ENCODE assay signal across 29 mouse cellular contexts in the genomic region with DNA sequence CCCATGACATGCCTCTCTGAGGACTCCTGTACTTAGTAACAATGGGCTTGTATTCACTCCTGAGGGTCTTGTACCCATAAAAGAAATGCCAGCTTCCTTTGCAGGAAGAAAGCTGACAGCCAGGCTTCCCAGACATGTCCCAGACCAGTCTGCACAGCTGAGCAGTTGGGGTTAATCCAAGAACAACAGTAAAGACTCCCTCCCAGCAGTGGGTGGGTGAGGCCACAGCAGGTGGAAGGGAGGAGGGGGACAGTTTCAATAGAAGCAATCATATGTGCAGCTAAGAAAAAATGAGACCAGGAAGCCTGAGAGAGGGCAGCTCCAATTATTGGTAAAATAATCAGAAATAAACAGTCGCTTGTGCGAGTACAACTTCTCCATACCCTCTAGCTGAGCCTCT. TPM values are rescaled to one million over a fixed set of nuclear protein-coding genes. Genes with fewer than 3 reads are reported as not detected.
DNase-seq lines count a peak whose midpoint lies in the region; ATAC-seq and TF ChIP-seq lines count a peak whose summit lies in the region.
"Had no signal": no experiment of that assay in that cellular context is flagged by ENCODE, and none has a peak within 500 bp of the region (broad histone marks: within the 10 kb centered on the region; RNA-seq: fewer than 3 reads in every experiment).

No protein-coding gene starts in this region.

- H3K9me3 ChIP-seq in embryonic facial prominence, embryonic 14.5 days (ENCODE audit: control insufficient read depth, low read length): no peaks in the 10 kb centered on the region
- no peaks in the 10 kb centered on the region for H3K9me3 ChIP-seq in embryonic facial prominence, embryonic 10.5 days
- no peaks in the 10 kb centered on the region for H3K9me3 ChIP-seq in heart, embryonic 15.5 days (replicated peaks)
- no peaks in the 10 kb centered on the region for H3K9me3 ChIP-seq in heart, embryonic 12.5 days (replicated peaks)
- no peaks in the 10 kb centered on the region for H3K9me3 ChIP-seq in CH12.LX (replicated peaks; ENCODE audit: low read length)
- H3K9me3 ChIP-seq: embryonic facial prominence, embryonic 12.5 days; forebrain, embryonic 10.5 days; midbrain, embryonic 13.5 days; stomach, embryonic 15.5 days had no signal

- WGBS in embryonic facial prominence, embryonic 14.5 days: 65% methylated on average over 2 of the region's 2 CpGs
- WGBS in embryonic facial prominence, embryonic 10.5 days: 81% methylated on average over 2 of the region's 2 CpGs
- 79% methylated on average over 2 of the region's 2 CpGs for WGBS in heart, embryonic 15.5 days
- WGBS in heart, embryonic 12.5 days: 79% methylated on average over 2 of the region's 2 CpGs

- TF ChIP-seq RAD21 in CH12.LX (IDR thresholded peaks at IDR 0.05; ENCODE audit: low read depth, low read length): no peak

- H3K9ac ChIP-seq in embryonic facial prominence, embryonic 14.5 days (ENCODE audit: low read depth, low read length): no peak overlapping the region
- H3K9ac ChIP-seq in heart, embryonic 15.5 days: no peak overlapping the region
- no peak overlapping the region for H3K9ac ChIP-seq in heart, embryonic 12.5 days
- H3K9ac ChIP-seq in CH12.LX (ENCODE audit: insufficient read depth, low read depth): 0 out of 2 replicates have a peak overlapping the region, but pooled peaks have one; percentile 25
- H3K9ac ChIP-seq: embryonic facial prominence, embryonic 12.5 days; forebrain, postnatal 0 days; liver, embryonic 14.5 days; midbrain, embryonic 13.5 days; stomach, embryonic 15.5 days had no signal

- TF ChIP-seq POLR2A in CH12.LX (IDR thresholded peaks at IDR 0.05; ENCODE audit: low read depth, low read length): no peak
- TF ChIP-seq POLR2A in brain, embryonic 14.5 days (IDR thresholded peaks at IDR 0.05; ENCODE audit: borderline replicate concordance, extremely low read depth, insufficient read depth, insufficient read length, poor library complexity, severe bottlenecking): no peak

- no peak overlapping the region for H3K27ac ChIP-seq in embryonic facial prominence, embryonic 14.5 days (replicated peaks; ENCODE audit: low read depth, low read length)
- H3K27ac ChIP-seq in embryonic facial prominence, embryonic 10.5 days (replicated peaks): no peak overlapping the region
- H3K27ac ChIP-seq in heart, embryonic 15.5 days: no peak overlapping the region
- no peak overlapping the region for H3K27ac ChIP-seq in heart, embryonic 12.5 days (ENCODE audit: poor library complexity, severe bottlenecking)
- peak overlapping the region; percentile 89; the same call in 1 of the 2 replicates for H3K27ac ChIP-seq in CH12.LX (ENCODE audit: insufficient read depth, low read depth)
- H3K27ac ChIP-seq: embryonic facial prominence, embryonic 12.5 days; forebrain, embryonic 10.5 days; liver, embryonic 14.5 days; macrophage; midbrain, embryonic 13.5 days; stomach, embryonic 15.5 days had no signal

- no peak for TF ChIP-seq EP300 in CH12.LX (IDR thresholded peaks at IDR 0.05; ENCODE audit: low read length)

- no peak overlapping the region for H3K4me3 ChIP-seq in embryonic facial prominence, embryonic 14.5 days (ENCODE audit: low read depth, low read length)
- no peak overlapping the region for H3K4me3 ChIP-seq in embryonic facial prominence, embryonic 10.5 days
- no peak overlapping the region for H3K4me3 ChIP-seq in heart, embryonic 15.5 days
- H3K4me3 ChIP-seq in heart, embryonic 12.5 days: no peak overlapping the region
- no peak overlapping the region for H3K4me3 ChIP-seq in CH12.LX (replicated peaks in 1 of 3; ENCODE audit: low read depth in 2 of 3, low read length in 2 of 3, poor library complexity in 1 of 3)
- H3K4me3 ChIP-seq: embryonic facial prominence, embryonic 12.5 days; forebrain, embryonic 10.5 days; midbrain, embryonic 13.5 days; stomach, embryonic 15.5 days had no signal

- H3K27me3 ChIP-seq in embryonic facial prominence, embryonic 14.5 days (replicated peaks; ENCODE audit: control insufficient read depth, insufficient read depth, low read length): no peaks in the 10 kb centered on the region
- no peaks in the 10 kb centered on the region for H3K27me3 ChIP-seq in embryonic facial prominence, embryonic 10.5 days (replicated peaks; ENCODE audit: low read depth, poor library complexity, severe bottlenecking)
- no peaks in the 10 kb centered on the region for H3K27me3 ChIP-seq in heart, embryonic 15.5 days
- peaks cover 3% of the 10 kb centered on the region; the same call in 1 of the 2 replicates for H3K27me3 ChIP-seq in heart, embryonic 12.5 days (replicated peaks)
- no peaks in the 10 kb centered on the region for H3K27me3 ChIP-seq in CH12.LX (replicated peaks)
- H3K27me3 ChIP-seq: embryonic facial prominence, embryonic 12.5 days; midbrain, embryonic 13.5 days; stomach, embryonic 15.5 days had no signal

- DNase-seq in embryonic facial prominence, embryonic 14.5 days (ENCODE audit: low spot score): peak; percentile 46
- DNase-seq in embryonic facial prominence, embryonic 10.5 days (ENCODE audit: low spot score): no peak
- no peak for DNase-seq in CH12.LX (ENCODE audit: extremely low read depth)
- peak; percentile 44 for DNase-seq in brain, embryonic 14.5 days (ENCODE audit: low read depth)
- DNase-seq in retina, postnatal 1 day: no peak
- DNase-seq: adrenal gland, adult 2 months; cerebellum, adult 8-10 months; cerebellum, postnatal 36 days; forebrain, postnatal 0 days; kidney, adult 2 months; kidney, postnatal 10 days; left cerebral cortex, postnatal 4 days; liver; lung, adult 2 months; lung, postnatal 10 days; right cerebral cortex, postnatal 25 days; thymus, postnatal 14 days had no signal

- dilution Hi-C loops in CH12.LX (cut with MboI; ENCODE audit: extremely low pct_ligation_motif_present, extremely low pct_unique_long_range_greater_than_20kb, low sequenced_read_pairs): no loop called here

- peaks cover 28% of the 10 kb centered on the region; the same call in 1 of the 2 replicates for H3K79me2 ChIP-seq in CH12.LX (replicated peaks; ENCODE audit: control insufficient read depth, extremely low read depth, insufficient read depth, poor library complexity, severe bottlenecking)

- no peak; the same call in 1 of the 2 replicates for ATAC-seq in embryonic facial prominence, embryonic 14.5 days (ENCODE audit: low read depth)
- 0 out of 2 replicates have a peak, but pooled peaks have one; percentile 68 for ATAC-seq in heart, embryonic 15.5 days (replicated peaks; ENCODE audit: insufficient number of reproducible peaks, insufficient read depth, low FRiP score, low read depth)
- ATAC-seq in heart, embryonic 12.5 days (ENCODE audit: insufficient number of reproducible peaks, low FRiP score): no peak
- ATAC-seq: activated CD4-positive, CD25-positive, alpha-beta regulatory T cell, adult 4 months; forebrain, postnatal 0 days; hindbrain, embryonic 16.5 days; midbrain, embryonic 13.5 days had no signal

- in situ Hi-C loops in CH12.LX (cut with MboI; ENCODE audit: low pct_ligation_motif_present, low pct_unique_long_range_greater_than_20kb, low sequenced_read_pairs): no loop called here

- H3K4me2 ChIP-seq in embryonic facial prominence, embryonic 14.5 days (ENCODE audit: low read depth, low read length): no peak overlapping the region
- H3K4me2 ChIP-seq in heart, embryonic 15.5 days: no peak overlapping the region
- H3K4me2 ChIP-seq in heart, embryonic 12.5 days: no peak overlapping the region
- no peak overlapping the region for H3K4me2 ChIP-seq in CH12.LX (ENCODE audit: insufficient read depth, low read depth, poor library complexity, severe bottlenecking)
- H3K4me2 ChIP-seq: embryonic facial prominence, embryonic 12.5 days; midbrain, embryonic 13.5 days; stomach, embryonic 15.5 days had no signal

- H3K4me1 ChIP-seq in embryonic facial prominence, embryonic 14.5 days (ENCODE audit: control insufficient read depth, insufficient read depth, low read length): no peaks in the 10 kb centered on the region
- 0 out of 2 replicates have a peak, but pooled peaks cover 2% of the 10 kb centered on the region for H3K4me1 ChIP-seq in embryonic facial prominence, embryonic 10.5 days
- no peaks in the 10 kb centered on the region for H3K4me1 ChIP-seq in heart, embryonic 15.5 days (replicated peaks)
- peaks cover 16% of the 10 kb centered on the region for H3K4me1 ChIP-seq in heart, embryonic 12.5 days (replicated peaks)
- peaks cover 68 to 89% of the 10 kb centered on the region in 2 experiments for H3K4me1 ChIP-seq in CH12.LX (ENCODE audit: control insufficient read depth in 1 of 2, insufficient read depth in 2 of 2)
- H3K4me1 ChIP-seq: embryonic facial prominence, embryonic 12.5 days; stomach, embryonic 15.5 days had no signal

- no peak for TF ChIP-seq CTCF in CH12.LX (conservative IDR thresholded peaks at IDR 0.05 in 1 of 2, IDR thresholded peaks at IDR 0.05 in 1 of 2; ENCODE audit: low read depth in 2 of 2, low read length in 2 of 2)
- TF ChIP-seq CTCF in brain, embryonic 14.5 days (IDR thresholded peaks at IDR 0.05; ENCODE audit: borderline replicate concordance, extremely low read depth, insufficient read depth, insufficient read length): no peak

- H3K36me3 ChIP-seq in embryonic facial prominence, embryonic 14.5 days (ENCODE audit: control insufficient read depth, insufficient read depth, low read length): no peaks in the 10 kb centered on the region
- H3K36me3 ChIP-seq in embryonic facial prominence, embryonic 10.5 days (replicated peaks): no peaks in the 10 kb centered on the region
- no peaks in the 10 kb centered on the region for H3K36me3 ChIP-seq in heart, embryonic 15.5 days
- no peaks in the 10 kb centered on the region for H3K36me3 ChIP-seq in heart, embryonic 12.5 days
- H3K36me3 ChIP-seq in CH12.LX (replicated peaks in 1 of 2; ENCODE audit: control insufficient read depth in 1 of 2, insufficient read depth in 1 of 2, low read length in 1 of 2): peaks cover 0 to 3% of the 10 kb centered on the region in 2 experiments
- H3K36me3 ChIP-seq: embryonic facial prominence, embryonic 12.5 days; forebrain, embryonic 10.5 days; midbrain, embryonic 13.5 days; stomach, embryonic 15.5 days had no signal

TF ChIP-seq in CH12.LX, 34 proteins besides CTCF, POLR2A, EP300 and RAD21 (continues in another document):
- TF ChIP-seq MAZ (IDR thresholded peaks at IDR 0.05; ENCODE audit: low read depth, low read length): no peak
- TF ChIP-seq MEF2A (IDR thresholded peaks at IDR 0.05; ENCODE audit: borderline replicate concordance, low read depth, low read length): no peak
- TF ChIP-seq BHLHE40 (IDR thresholded peaks at IDR 0.05; ENCODE audit: low read depth, low read length): no peak
- TF ChIP-seq MAFK (IDR thresholded peaks at IDR 0.05; ENCODE audit: insufficient replicate concordance, low read length): no peak

RNA-seq across cellular contexts. Expression of a gene that starts 40.9 kb away (rescaled TPM):
- 0.99 and 1.3 TPM in 2 replicates for polyA plus RNA-seq in embryonic facial prominence, embryonic 14.5 days (2014; fragmentation: Nextera tagmentation; extraction: Ambion mirVana)
- 0.72 and 1.0 TPM in 2 replicates for polyA plus RNA-seq in embryonic facial prominence, embryonic 10.5 days (2016; fragmentation: Nextera tagmentation; extraction: Ambion mirVana)
- 0.14 and 0.18 TPM in 2 replicates for polyA plus RNA-seq in heart, embryonic 15.5 days (2015; fragmentation: Nextera tagmentation; extraction: Ambion mirVana)
- polyA plus RNA-seq in heart, embryonic 12.5 days (2016; fragmentation: Nextera tagmentation; extraction: Ambion mirVana): 0.23 and 0.29 TPM in 2 replicates
- total RNA-seq in CH12.LX (2012; rRNA removed): 7.2 and 8.5 TPM in 2 replicates
- 0.45 and 0.60 TPM in 2 replicates for total RNA-seq in CH12.LX (2014; rRNA removed)
- 2.2 and 2.5 TPM in 2 replicates for polyA plus RNA-seq in CH12.LX (2012; ENCODE audit: insufficient read length, low read depth)
- 18.4 and 28.8 TPM in 2 replicates for polyA plus RNA-seq in brain, embryonic 14.5 days (2012; rRNA removed)
- total RNA-seq: MEL had no signal
- polyA plus RNA-seq: C2C12 had no signal

Comparison
In these comparisons a context has a peak if more than half of its experiments do, and no peak if none do; other contexts are left out.
1. DNase-seq: peak in embryonic facial prominence, embryonic 14.5 days (single experiment) and brain, embryonic 14.5 days (single experiment); none in embryonic facial prominence, embryonic 10.5 days (single experiment), CH12.LX (single experiment) and retina, postnatal 1 day (single experiment).